Mouse (Mus musculus) thymus, adult 2 months (tissue): ENCODE results near the gene Tbc1d10c. TPM values are rescaled to one million over a fixed set of nuclear protein-coding genes. Genes with fewer than 3 reads are reported as not detected.
"Not testable (repeated sequence)": the region's sequence is repeated elsewhere in the genome, so short reads cannot be mapped to it uniquely, and the experiment has no call there.

Experiments used
- DNase-seq: peaks from one replicate; pipeline ENCODE4 v3.0.0; 2021
- H3K27ac ChIP-seq: fragments of 200-500 bp; 2 replicates; pipeline ENCODE4 v1.5.1; 2012; ENCODE audit warnings: low read length, control low read depth; ENCODE audit not compliant: control insufficient read depth, insufficient read depth
- H3K27me3 ChIP-seq: fragments of 200-500 bp; 2 replicates; pipeline ENCODE4 v1.6.1; 2012; ENCODE audit warnings: mild to moderate bottlenecking, low read length, moderate library complexity, mixed read lengths; ENCODE audit not compliant: control insufficient read depth, insufficient read depth
- H3K36me3 ChIP-seq: fragments of 200-500 bp; 2 replicates; pipeline ENCODE4 v1.6.1; 2012; ENCODE audit warnings: mild to moderate bottlenecking, low read length, moderate library complexity; ENCODE audit not compliant: control insufficient read depth, insufficient read depth
- H3K4me1 ChIP-seq: fragments of 200-500 bp; replicated peaks from 2 replicates; pipeline ENCODE4 v1.6.1; 2012; ENCODE audit warnings: low read length; ENCODE audit not compliant: control insufficient read depth, insufficient read depth
- H3K4me3 ChIP-seq: fragments of 200-500 bp; 2 replicates; pipeline ENCODE4 v1.5.1; 2012; ENCODE audit warnings: mild to moderate bottlenecking, low read length, control low read depth, moderate library complexity; ENCODE audit not compliant: control insufficient read depth, insufficient read depth
- CTCF ChIP-seq: fragments of 200-500 bp; IDR thresholded peaks from 2 replicates; pipeline ENCODE4 v1.5.1; 2012; ENCODE audit warnings: mild to moderate bottlenecking, control low read depth, low read length, moderate library complexity, borderline replicate concordance; ENCODE audit not compliant: control insufficient read depth, poor library complexity, insufficient read depth; ENCODE audit errors: extremely low read depth
- POLR2A ChIP-seq: fragments of 200-500 bp; IDR thresholded peaks from 2 replicates; pipeline ENCODE4 v1.6.1; 2012; ENCODE audit warnings: mild to moderate bottlenecking, low read length, control low read depth, moderate library complexity; ENCODE audit not compliant: control insufficient read depth, poor library complexity, insufficient read depth; ENCODE audit errors: extremely low read depth
- WGBS: fragments of 180-500 bp; shearing (Covaris S2); methylation state at CpG from one replicate; pipeline ENCODE4 v1.1.7; 2018; 5-methylcytosine and 5-hydroxymethylcytosine counted together
- polyA plus RNA-seq: library from polyadenylated mRNA; depleted of rRNA; stranded (reverse); fragments of >200 nt; gene quantifications from 2 replicates; pipeline ENCODE4 v1.2.3, GENCODE M21; 2012; rRNA removed

Gene Tbc1d10c
- polyA plus RNA-seq, 1 experiment, result 718 TPM

GRCm38 (mm10) chr19:4135963-4136345 lies 55.1 kb downstream of the Tbc1d10c start:
- 31% methylated on average over 8 of the region's 8 CpGs for WGBS
- H3K4me1 ChIP-seq, result peaks cover 14% of the 10 kb centered on the region; the same call in 1 of the 2 replicates
- not testable (repeated sequence) for H3K36me3 ChIP-seq, H3K27ac ChIP-seq, DNase-seq, H3K27me3 ChIP-seq, H3K4me3 ChIP-seq
- TF ChIP-seq CTCF, result peak; percentile 44; the same call in 1 of the 2 replicates

GRCm38 (mm10) chr19:4135229-4135962 lies 55.7 kb downstream of the Tbc1d10c start:
- H3K4me3 ChIP-seq, H3K27me3 ChIP-seq, H3K36me3 ChIP-seq, H3K27ac ChIP-seq, DNase-seq: not testable (repeated sequence)
- WGBS, result 96% methylated on average over 6 of the region's 6 CpGs
- peaks cover 11% of the 10 kb centered on the region; the same call in 1 of the 2 replicates for H3K4me1 ChIP-seq

- Histone ChIP-seq H3K27ac (no peak overlapping the region), H3K36me3 (peaks cover 9% of the 10 kb centered on the region), H3K4me3 (no peak overlapping the region), H3K4me1 (peaks cover 10% of the 10 kb centered on the region; the same call in 1 of the 2 replicates), H3K27me3 (no peaks in the 10 kb centered on the region)
- DNase-seq, result no peak
- WGBS, result 94% methylated on average over 4 of the region's 4 CpGs
- no peak for TF ChIP-seq POLR2A
- no peak for TF ChIP-seq CTCF
Observed at GRCm38 (mm10) chr19:4134354-4134753, 56.7 kb downstream of the Tbc1d10c start.

Other genes starting within 250 kb of the Tbc1d10c start
- 0.33 and 0.97 TPM in 2 replicates for gene Aldh3b3, start 232.6 kb downstream of the Tbc1d10c start, polyA plus RNA-seq
- gene Aldh3b2, start 219.0 kb downstream of the Tbc1d10c start, polyA plus RNA-seq, result 7.0 and 7.2 TPM in 2 replicates
- 12.0 and 14.9 TPM in 2 replicates for gene Acy3, start 204.7 kb downstream of the Tbc1d10c start, polyA plus RNA-seq
- gene Tbx10, start 198.5 kb downstream of the Tbc1d10c start, polyA plus RNA-seq, result 0.15 and 0.20 TPM in 2 replicates
- 23.6 and 24.9 TPM in 2 replicates for gene Nudt8, start 190.7 kb downstream of the Tbc1d10c start, polyA plus RNA-seq
- gene Gm49405, start 190.7 kb downstream of the Tbc1d10c start, polyA plus RNA-seq, result 3.7 and 5.3 TPM in 2 replicates
- 14.4 and 51.8 TPM in 2 replicates for gene Doc2g, start 188.0 kb downstream of the Tbc1d10c start, polyA plus RNA-seq
- gene Ndufv1, start 178.5 kb downstream of the Tbc1d10c start, polyA plus RNA-seq, result 152 and 170 TPM in 2 replicates
- gene Gstp1, start 153.3 kb downstream of the Tbc1d10c start, polyA plus RNA-seq, result 317 and 318 TPM in 2 replicates
- gene Gstp2, start 145.3 kb downstream of the Tbc1d10c start, polyA plus RNA-seq, result 26.9 and 48.8 TPM in 2 replicates
- 23.6 and 26.4 TPM in 2 replicates for gene Gstp3, start 131.7 kb downstream of the Tbc1d10c start, polyA plus RNA-seq
- gene Cabp2, start 109.7 kb downstream of the Tbc1d10c start, polyA plus RNA-seq, result 0.42 TPM in 1 of 2 replicates, not detected in the other
- gene Cdk2ap2, start 94.1 kb downstream of the Tbc1d10c start, polyA plus RNA-seq, result 274 and 296 TPM in 2 replicates
- gene Pitpnm1, start 91.3 kb downstream of the Tbc1d10c start, polyA plus RNA-seq, result 333 and 357 TPM in 2 replicates
- gene Aip, start 65.4 kb downstream of the Tbc1d10c start, polyA plus RNA-seq, result 106 and 112 TPM in 2 replicates
- 0.20 and 0.24 TPM in 2 replicates for gene Gpr152, start 51.5 kb downstream of the Tbc1d10c start, polyA plus RNA-seq
- gene Cabp4, start 47.3 kb downstream of the Tbc1d10c start, polyA plus RNA-seq, result 0.26 and 0.53 TPM in 2 replicates
- gene Coro1b, start 42.7 kb downstream of the Tbc1d10c start, polyA plus RNA-seq, result 508 and 533 TPM in 2 replicates
- gene Ptprcap, start 37.7 kb downstream of the Tbc1d10c start, polyA plus RNA-seq, result 1,512 and 1,655 TPM in 2 replicates
- gene Rps6kb2, start 27.9 kb downstream of the Tbc1d10c start, polyA plus RNA-seq, result 97.8 and 102 TPM in 2 replicates
- 92.9 and 95.5 TPM in 2 replicates for gene Carns1, start 15.8 kb downstream of the Tbc1d10c start, polyA plus RNA-seq
- 897 and 1,014 TPM in 2 replicates for gene Ppp1ca, start 781 bp upstream of the Tbc1d10c start, polyA plus RNA-seq
- gene Rad9a, start 10.4 kb upstream of the Tbc1d10c start, polyA plus RNA-seq, result 119 and 143 TPM in 2 replicates
- 32.9 and 36.1 TPM in 2 replicates for gene Clcf1, start 23.0 kb upstream of the Tbc1d10c start, polyA plus RNA-seq
- not detected in 2 replicates for gene AC109138.7, start 23.1 kb upstream of the Tbc1d10c start, polyA plus RNA-seq
- gene Pold4, start 40.6 kb upstream of the Tbc1d10c start, polyA plus RNA-seq, result 104 and 117 TPM in 2 replicates
- 72.7 and 94.1 TPM in 2 replicates for gene Ssh3, start 77.9 kb upstream of the Tbc1d10c start, polyA plus RNA-seq
- 56.0 and 61.4 TPM in 2 replicates for gene Ankrd13d, start 91.9 kb upstream of the Tbc1d10c start, polyA plus RNA-seq
- 515 and 528 TPM in 2 replicates for gene Grk2, start 114.9 kb upstream of the Tbc1d10c start, polyA plus RNA-seq
- gene Kdm2a, start 207.0 kb upstream of the Tbc1d10c start, polyA plus RNA-seq, result 194 and 210 TPM in 2 replicates
- 2.6 and 2.9 TPM in 2 replicates for gene Rhod, start 248.1 kb upstream of the Tbc1d10c start, polyA plus RNA-seq